Mouse (Mus musculus) olfactory bulb, adult 2 months (tissue): ENCODE measurements around the gene Ndrg2. TPM values are rescaled to one million over a fixed set of nuclear protein-coding genes. Genes with fewer than 3 reads are reported as not detected.

Experiments used
- polyA plus RNA-seq: library from polyadenylated mRNA; stranded (reverse); fragments of >200 nt; gene quantifications from 2 replicates; pipeline ENCODE4 v1.2.4, GENCODE M21; 2012; ENCODE audit warnings: low replicate concordance; ENCODE audit not compliant: missing spikeins, insufficient read depth, insufficient read length

The Ndrg2 gene
- polyA plus RNA-seq, 1 experiment = not detected

Other genes starting within 250 kb of the Ndrg2 start
- gene Gm17079, start 218.7 kb downstream of the Ndrg2 start, polyA plus RNA-seq = not detected in 2 replicates
- gene Gm5800, start 197.0 kb downstream of the Ndrg2 start, polyA plus RNA-seq = not detected in 2 replicates
- gene Ang4, start 140.6 kb downstream of the Ndrg2 start, polyA plus RNA-seq = not detected in 2 replicates
- gene AY358078, start 114.1 kb downstream of the Ndrg2 start, polyA plus RNA-seq = not detected in 2 replicates
- gene Ear6, start 60.5 kb downstream of the Ndrg2 start, polyA plus RNA-seq = not detected in 2 replicates
- gene Mettl17, start 29.3 kb downstream of the Ndrg2 start, polyA plus RNA-seq = not detected in 2 replicates
- gene Slc39a2, start 21.3 kb downstream of the Ndrg2 start, polyA plus RNA-seq = not detected in 2 replicates
- gene Tppp2, start 4.3 kb upstream of the Ndrg2 start, polyA plus RNA-seq = not detected in 2 replicates
- gene Rnase13, start 8.6 kb upstream of the Ndrg2 start, polyA plus RNA-seq = not detected in 2 replicates
- not detected in 2 replicates for gene Arhgef40, start 70.6 kb upstream of the Ndrg2 start, polyA plus RNA-seq
- gene Tmem253, start 101.5 kb upstream of the Ndrg2 start, polyA plus RNA-seq = not detected in 2 replicates
- not detected in 2 replicates for gene Zfp219, start 106.6 kb upstream of the Ndrg2 start, polyA plus RNA-seq
- not detected in 2 replicates for gene Olfr221, start 128.3 kb upstream of the Ndrg2 start, polyA plus RNA-seq
- 795 TPM in 1 of 2 replicates, not detected in the other for gene Hnrnpc, start 189.9 kb upstream of the Ndrg2 start, polyA plus RNA-seq
- not detected in 2 replicates for gene Rpgrip1, start 196.5 kb upstream of the Ndrg2 start, polyA plus RNA-seq